Mouse (Mus musculus): Measurements from ENCODE around the gene Vcam1. TPM values are rescaled to one million over a fixed set of nuclear protein-coding genes. Genes with fewer than 3 reads are reported as not detected.

Vcam1 gene
- total RNA-seq (2023) = 1 to 10 TPM; 2.6 to 8.0 TPM

GRCm38 (mm10) chr3:116129259-116129738, at the start of gene Vcam1:
Gene Vcam1, minus strand, starts transcription at chr3:116129688.

Other genes with a start within 250 kb of the Vcam1 start
- gene Dph5, start 241.9 kb downstream of the Vcam1 start, total RNA-seq (2023) = 10 to 100 TPM; 61.7 to 72.2 TPM
- 10 to 100 TPM; 33.6 to 43.9 TPM for gene Slc30a7, start 122.3 kb downstream of the Vcam1 start, total RNA-seq (2023)
- gene Extl2, start 122.2 kb downstream of the Vcam1 start, total RNA-seq (2023) = 1 to 10 TPM; 2.9 to 3.0 TPM
- gene Gpr88, start 123.8 kb upstream of the Vcam1 start, total RNA-seq (2023) = not detected